Mouse (Mus musculus): Measurements from ENCODE around the gene Tpk1. TPM values are rescaled to one million over a fixed set of nuclear protein-coding genes. Genes with fewer than 3 reads are reported as not detected.

Gene Tpk1
- polyA plus RNA-seq, 1 experiment from 2014 or later = 5.7 TPM

DNA sequence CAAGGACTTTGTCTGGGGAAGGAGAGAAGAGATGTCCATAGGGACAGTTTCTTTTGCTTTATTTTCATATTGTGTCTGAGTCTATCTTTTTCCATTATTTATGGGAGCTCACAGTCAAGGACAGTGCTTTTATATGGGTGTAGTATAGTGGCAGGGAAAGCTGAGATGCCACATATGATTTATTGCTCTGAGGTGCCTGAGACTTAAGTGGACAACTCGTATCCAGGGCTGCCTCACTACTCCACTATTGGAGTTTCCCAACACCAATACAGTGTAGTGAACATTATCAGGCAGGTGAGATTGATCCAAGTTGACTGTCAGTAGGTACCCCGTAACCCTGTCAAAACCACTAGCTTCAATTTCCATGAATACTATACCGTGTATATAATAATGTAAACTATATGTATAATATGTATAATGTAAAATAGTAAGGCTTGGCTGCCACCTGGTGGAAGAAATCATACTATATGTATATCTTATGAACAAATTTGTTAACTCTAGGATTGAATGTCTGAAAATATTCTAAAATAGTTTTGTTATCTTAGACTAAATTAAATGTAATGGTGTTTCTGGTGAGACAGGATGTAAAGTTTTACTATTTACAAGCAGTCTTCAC lies 330.4 kb downstream of the Tpk1 start:
- no peak overlapping the region for H3K4me3 ChIP-seq
- 86% methylated on average over 3 of the region's 3 CpGs for WGBS
- H3K4me2 ChIP-seq (replicated peaks) = no peak overlapping the region
- H3K9me3 ChIP-seq = no peaks in the 10 kb centered on the region
- H3K36me3 ChIP-seq = no peaks in the 10 kb centered on the region
- H3K27ac ChIP-seq (replicated peaks) = no peak overlapping the region
- no peaks in the 10 kb centered on the region for H3K4me1 ChIP-seq
- no peak for ATAC-seq (ENCODE audit: low FRiP score, low read depth)
- H3K9ac ChIP-seq (replicated peaks) = no peak overlapping the region
- no peaks in the 10 kb centered on the region for H3K27me3 ChIP-seq

- Histone ChIP-seq H3K36me3 (no peaks in the 10 kb centered on the region), H3K4me3 (no peak overlapping the region), H3K9me3 (no peaks in the 10 kb centered on the region), H3K27me3 (no peaks in the 10 kb centered on the region), H3K27ac (replicated peaks) (no peak overlapping the region), H3K4me1 (no peaks in the 10 kb centered on the region), H3K4me2 (replicated peaks) (no peak overlapping the region), H3K9ac (replicated peaks) (no peak overlapping the region)
- ATAC-seq (ENCODE audit: low FRiP score, low read depth) = no peak
- 72% methylated on average over 4 of the region's 4 CpGs for WGBS
Measured at GRCm38 (mm10) chr6:43333479-43333878, 332.6 kb downstream of the Tpk1 start.

DNA sequence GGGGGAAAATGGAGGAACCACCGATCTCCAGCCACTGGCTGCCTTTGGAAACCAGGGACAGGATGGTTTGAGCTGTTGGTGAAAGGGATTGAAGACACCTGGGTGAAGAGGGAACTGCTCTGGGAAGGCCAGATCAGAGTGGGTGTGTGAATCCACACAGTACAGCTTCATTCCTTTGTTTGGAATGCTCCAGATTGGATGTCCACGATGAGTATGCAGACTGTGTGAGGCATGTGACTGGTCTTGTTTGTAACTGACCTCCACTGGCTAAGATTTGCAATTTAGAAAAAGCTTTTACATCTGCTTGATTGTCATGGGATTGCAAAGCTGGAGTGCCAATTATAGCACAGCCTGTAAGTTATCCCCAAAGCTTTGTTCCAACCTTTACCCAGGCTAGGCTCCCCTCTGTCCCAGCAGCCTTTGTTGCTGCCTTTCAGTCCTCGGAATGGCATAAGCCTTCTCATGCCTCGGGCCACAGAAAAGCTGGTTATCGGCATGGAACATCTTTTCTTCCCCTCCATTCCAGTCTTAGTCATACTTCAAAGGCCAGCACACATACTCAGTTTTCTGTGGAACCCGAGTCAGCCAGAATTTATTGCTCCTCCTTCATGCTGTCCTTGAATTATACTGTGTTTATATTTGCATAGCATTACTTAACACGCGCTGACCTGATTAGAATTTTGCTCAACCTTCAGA lies 353.0 kb downstream of the Tpk1 start:
- Histone ChIP-seq H3K27me3 (no peaks in the 10 kb centered on the region), H3K9me3 (no peaks in the 10 kb centered on the region), H3K27ac (replicated peaks) (peak overlapping the region; percentile 68), H3K36me3 (no peaks in the 10 kb centered on the region), H3K9ac (replicated peaks) (no peak overlapping the region), H3K4me3 (no peak overlapping the region), H3K4me1 (peaks cover 6% of the 10 kb centered on the region; the same call in 1 of the 2 replicates), H3K4me2 (replicated peaks) (no peak overlapping the region)
- ATAC-seq (ENCODE audit: low FRiP score, low read depth) = peak; percentile 85
- 43% methylated on average over 8 of the region's 8 CpGs for WGBS

GRCm38 (mm10) chr6:43312546-43312945 lies 353.5 kb downstream of the Tpk1 start:
- ATAC-seq (ENCODE audit: low FRiP score, low read depth) = no peak; the same call in 1 of the 2 replicates
- Histone ChIP-seq H3K27ac (replicated peaks) (peak overlapping the region; percentile 68), H3K9me3 (no peaks in the 10 kb centered on the region), H3K4me3 (no peak overlapping the region), H3K4me1 (peaks cover 6% of the 10 kb centered on the region; the same call in 1 of the 2 replicates), H3K27me3 (no peaks in the 10 kb centered on the region), H3K4me2 (replicated peaks) (no peak overlapping the region), H3K36me3 (no peaks in the 10 kb centered on the region), H3K9ac (replicated peaks) (no peak overlapping the region)

DNA sequence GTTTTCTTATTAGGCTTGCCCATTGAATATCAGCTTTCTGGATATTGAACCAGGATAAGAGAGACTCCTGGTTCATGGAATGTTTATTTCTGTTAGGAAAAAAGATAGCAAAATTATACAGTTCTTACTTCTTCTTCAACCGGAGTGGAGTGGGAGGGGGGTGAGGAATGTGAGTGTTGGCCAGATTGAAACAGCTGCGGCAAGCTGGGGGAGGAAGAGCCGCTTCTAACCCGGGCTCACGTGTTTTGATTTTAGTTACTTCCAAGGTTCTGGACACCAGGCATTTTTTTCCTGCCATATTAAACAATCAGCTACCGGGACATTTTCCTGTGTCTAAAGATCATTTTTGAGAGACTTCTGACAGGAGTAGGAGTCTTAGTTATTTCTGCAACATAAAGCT lies 356.0 kb downstream of the Tpk1 start:
- no peak overlapping the region for H3K4me2 ChIP-seq (replicated peaks)
- H3K27ac ChIP-seq (replicated peaks) = no peak overlapping the region
- no peaks in the 10 kb centered on the region for H3K27me3 ChIP-seq
- no peak for ATAC-seq (ENCODE audit: low FRiP score, low read depth)
- H3K4me3 ChIP-seq = no peak overlapping the region
- H3K4me1 ChIP-seq = peaks cover 6% of the 10 kb centered on the region; the same call in 1 of the 2 replicates
- H3K36me3 ChIP-seq = no peaks in the 10 kb centered on the region
- no peaks in the 10 kb centered on the region for H3K9me3 ChIP-seq
- H3K9ac ChIP-seq (replicated peaks) = no peak overlapping the region
- 79% methylated on average over 6 of the region's 6 CpGs for WGBS

- no peak within 1 kb of the TSS for H3K27ac ChIP-seq (replicated peaks)
- H3K27me3 ChIP-seq = no peaks in the 10 kb centered on the region
- no peaks in the 10 kb centered on the region for H3K36me3 ChIP-seq
- no peak within 1 kb of the TSS for H3K4me2 ChIP-seq (replicated peaks)
- H3K4me3 ChIP-seq = no peak within 1 kb of the TSS
- H3K9ac ChIP-seq (replicated peaks) = no peak within 1 kb of the TSS
- no peaks in the 10 kb centered on the region for H3K9me3 ChIP-seq
- 74% methylated on average over 16 of the region's 16 CpGs for WGBS
- H3K4me1 ChIP-seq = peaks cover 6% of the 10 kb centered on the region; the same call in 1 of the 2 replicates
- no peak for ATAC-seq (ENCODE audit: low FRiP score, low read depth)
Measured at GRCm38 (mm10) chr6:43309454-43309853, 356.6 kb downstream of the Tpk1 start, which contains the start of gene Nobox. Nobox (minus strand) TSS chr6:43309554.

DNA sequence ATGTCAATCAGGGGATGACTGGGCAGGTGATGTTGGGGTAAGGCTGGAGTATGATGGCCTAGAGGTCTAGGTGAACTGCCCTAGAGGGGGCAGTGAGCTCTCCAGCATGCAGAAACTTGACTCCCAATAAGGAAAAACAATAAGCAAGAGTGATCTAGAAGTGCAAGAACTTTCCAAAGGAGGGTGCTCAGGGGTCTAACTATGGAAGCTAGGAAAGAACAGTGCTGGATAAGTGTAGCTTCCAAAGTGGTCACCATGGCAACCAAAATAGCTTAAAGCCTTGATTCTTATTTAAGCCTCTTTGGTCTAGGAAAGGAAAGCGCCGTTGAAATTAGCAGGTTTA lies 368.6 kb downstream of the Tpk1 start:
- no peak overlapping the region for H3K27ac ChIP-seq (replicated peaks)
- no peak overlapping the region for H3K4me2 ChIP-seq (replicated peaks)
- peaks cover 4% of the 10 kb centered on the region; the same call in 1 of the 2 replicates for H3K4me1 ChIP-seq
- H3K27me3 ChIP-seq = no peaks in the 10 kb centered on the region
- 9% methylated on average over 2 of the region's 2 CpGs for WGBS
- no peak overlapping the region for H3K4me3 ChIP-seq
- no peaks in the 10 kb centered on the region for H3K9me3 ChIP-seq
- no peak overlapping the region for H3K9ac ChIP-seq (replicated peaks)
- no peaks in the 10 kb centered on the region for H3K36me3 ChIP-seq
- ATAC-seq (ENCODE audit: low FRiP score, low read depth) = peak; percentile 72

DNA sequence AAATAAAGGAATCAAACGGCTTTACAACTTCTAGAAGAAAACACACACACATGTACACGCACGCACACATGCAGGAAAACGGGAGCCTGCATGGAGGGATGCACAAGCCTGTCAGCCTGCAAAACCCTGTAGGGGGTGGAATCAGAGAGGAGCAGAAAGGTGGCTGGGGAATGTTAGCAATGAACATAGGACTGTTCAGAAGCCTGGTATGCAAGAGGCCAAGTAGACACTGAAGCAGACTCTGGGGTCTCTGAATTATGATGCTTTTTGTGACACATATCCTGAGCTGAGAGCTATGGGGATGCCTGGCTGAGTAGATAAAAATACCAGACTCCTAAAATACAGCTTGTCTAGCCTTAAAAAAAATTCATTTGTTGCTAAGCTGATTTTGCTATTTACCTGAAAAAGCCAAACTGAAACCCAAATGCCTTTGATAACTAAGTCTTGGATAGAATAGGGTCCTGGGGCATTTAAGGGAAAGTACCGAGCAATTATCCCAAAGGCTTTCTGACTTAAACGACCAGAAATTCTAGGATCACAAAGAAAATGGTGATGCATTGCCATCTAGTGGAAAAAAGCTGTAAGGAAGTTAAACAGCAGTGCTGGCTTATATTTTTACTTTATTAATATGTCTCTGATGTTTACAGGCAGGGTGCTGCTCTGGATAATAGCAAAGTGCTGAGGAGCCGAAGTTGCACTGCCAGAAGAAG lies 369.1 kb downstream of the Tpk1 start:
- H3K27me3 ChIP-seq = no peaks in the 10 kb centered on the region
- no peak overlapping the region for H3K9ac ChIP-seq (replicated peaks)
- peak; percentile 42; the same call in 1 of the 2 replicates for ATAC-seq (ENCODE audit: low FRiP score, low read depth)
- WGBS = 45% methylated on average over 7 of the region's 7 CpGs
- H3K9me3 ChIP-seq = no peaks in the 10 kb centered on the region
- no peaks in the 10 kb centered on the region for H3K36me3 ChIP-seq
- H3K27ac ChIP-seq (replicated peaks) = no peak overlapping the region
- peaks cover 4% of the 10 kb centered on the region; the same call in 1 of the 2 replicates for H3K4me1 ChIP-seq
- no peak overlapping the region for H3K4me2 ChIP-seq (replicated peaks)
- no peak overlapping the region for H3K4me3 ChIP-seq

- H3K27ac ChIP-seq (replicated peaks) = no peak overlapping the region
- H3K9me3 ChIP-seq = no peaks in the 10 kb centered on the region
- WGBS = 59% methylated on average over 5 of the region's 5 CpGs
- no peaks in the 10 kb centered on the region for H3K27me3 ChIP-seq
- no peak for ATAC-seq (ENCODE audit: low FRiP score, low read depth)
- no peak overlapping the region for H3K4me3 ChIP-seq
- H3K36me3 ChIP-seq = no peaks in the 10 kb centered on the region
- H3K9ac ChIP-seq (replicated peaks) = no peak overlapping the region
- no peak overlapping the region for H3K4me2 ChIP-seq (replicated peaks)
- peaks cover 4% of the 10 kb centered on the region; the same call in 1 of the 2 replicates for H3K4me1 ChIP-seq
Measured at GRCm38 (mm10) chr6:43295908-43296307, 370.2 kb downstream of the Tpk1 start.
